Mouse (Mus musculus) activated CD4-positive, CD25-positive, alpha-beta regulatory T cell, adult 4 months (primary cell): ENCODE results near the gene Ugt8a. TPM values are rescaled to one million over a fixed set of nuclear protein-coding genes. Genes with fewer than 3 reads are reported as not detected.

Experiments used
- ATAC-seq: one replicate; pipeline ENCODE4 v1.8.0; 2017
- polyA plus RNA-seq, 2 experiments: library from polyadenylated mRNA; unstranded; fragments of 100-300 nt; shearing (Covaris generic); gene quantifications; one replicate each; pipeline ENCODE4 v1.2.1; 2017

Gene Ugt8a
- polyA plus RNA-seq, 2 experiments from 2014 or later: not detected

DNA sequence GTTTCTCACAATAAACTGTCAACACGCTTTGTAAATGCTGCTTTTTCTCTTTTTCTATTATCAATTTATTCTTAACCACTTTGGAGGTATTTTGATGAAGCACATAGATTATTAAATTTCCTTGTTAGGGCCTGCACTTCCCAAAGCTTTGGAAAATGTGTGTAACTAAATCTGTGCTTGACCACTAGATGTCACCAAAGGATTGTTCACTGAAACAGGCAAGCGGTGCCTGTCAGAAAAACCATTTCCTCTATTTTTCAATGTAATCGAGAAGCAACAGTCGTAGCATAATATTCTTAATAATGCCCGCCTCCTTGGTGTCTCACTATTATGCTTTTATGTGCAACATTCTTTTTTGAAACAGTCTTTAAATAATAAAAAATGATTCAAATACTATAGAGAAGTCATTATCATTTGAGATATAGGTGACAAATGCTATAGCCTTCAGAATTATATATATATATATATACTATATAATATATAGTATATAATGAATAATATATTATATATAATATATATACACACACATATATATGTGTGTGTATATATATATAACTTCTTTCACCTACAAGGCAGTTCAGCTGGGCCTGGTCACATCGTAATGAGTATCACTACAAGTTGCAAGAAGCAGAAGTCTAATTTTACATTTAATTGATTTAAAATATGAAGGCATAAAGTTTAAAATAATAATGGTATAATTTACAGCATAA, 89.1 kb downstream of the Ugt8a start:
- ATAC-seq: no peak

DNA sequence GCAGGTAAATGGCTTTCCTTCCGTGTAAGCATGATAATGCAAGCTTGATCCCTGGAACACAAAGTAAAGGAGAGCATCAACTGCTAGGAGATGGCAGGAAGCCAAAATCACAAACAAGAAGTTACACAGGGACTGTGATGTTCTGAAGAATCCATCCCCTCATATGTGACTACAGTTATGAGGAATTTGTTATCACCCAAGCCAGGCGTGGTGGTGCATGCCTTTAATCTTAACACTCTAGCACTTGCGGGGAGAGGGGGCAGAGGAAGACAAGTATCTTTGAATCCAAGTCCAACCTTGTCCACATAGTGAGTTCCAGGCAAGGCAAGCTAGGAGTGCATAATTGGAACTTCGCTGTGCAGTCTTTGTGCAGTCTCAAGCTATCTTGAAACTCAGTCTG, 110.4 kb downstream of the Ugt8a start:
- ATAC-seq: no peak

DNA sequence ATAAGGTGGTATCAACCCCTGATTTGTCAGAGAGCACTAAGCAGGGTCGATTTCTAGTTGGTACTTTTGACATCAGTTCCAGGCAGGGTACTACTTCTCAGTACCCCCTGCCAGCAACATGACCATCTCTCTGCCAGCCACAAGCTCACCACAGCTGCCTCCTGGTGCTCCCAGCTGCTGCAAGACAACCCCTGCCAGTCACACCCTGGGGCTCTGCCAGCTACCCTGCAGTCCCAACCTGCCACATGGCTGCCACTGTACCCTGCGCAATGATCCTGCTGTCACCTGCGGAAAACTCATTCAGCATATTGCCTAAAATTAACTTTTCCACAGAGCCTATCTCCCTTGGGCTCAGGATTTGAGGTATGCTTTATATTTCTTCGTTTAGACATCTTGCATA, 111.2 kb downstream of the Ugt8a start:
- no peak for ATAC-seq

DNA sequence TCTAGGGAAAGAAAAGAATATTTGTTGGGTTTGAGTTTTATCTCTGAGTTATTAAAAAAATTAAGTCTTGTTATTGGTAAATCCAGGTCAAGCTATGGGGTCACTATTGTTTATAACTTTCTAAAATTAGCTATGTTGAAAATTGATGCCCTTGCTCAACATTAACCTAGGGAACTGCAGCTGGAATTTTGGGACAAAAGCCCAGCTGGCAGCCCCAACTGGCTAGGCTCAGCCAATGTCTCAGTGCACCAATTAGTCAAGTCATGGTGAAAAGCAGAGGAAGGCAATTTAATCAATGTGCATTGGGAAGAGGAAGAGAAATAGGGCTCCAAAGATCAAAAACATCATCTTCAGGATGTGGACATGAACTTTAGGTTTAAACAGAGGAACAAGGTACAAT, 118.7 kb downstream of the Ugt8a start:
- no peak for ATAC-seq
